Mouse (Mus musculus): ENCODE data around the gene Ptprm. TPM values are rescaled to one million over a fixed set of nuclear protein-coding genes. Genes with fewer than 3 reads are reported as not detected.

The Ptprm gene
- polyA plus RNA-seq, 1 experiment from 2014 or later = 17.6 TPM

- WGBS = 67% methylated on average over 5 of the region's 5 CpGs
- ATAC-seq (ENCODE audit: insufficient number of reproducible peaks, low FRiP score, low TSS enrichment, low read depth) = no peak
- H3K27me3 ChIP-seq = no peaks in the 10 kb centered on the region
Measured at GRCm38 (mm10) chr17:67063611-67064010, 290.6 kb downstream of the Ptprm start.

GRCm38 (mm10) chr17:67055681-67056080 lies 298.6 kb downstream of the Ptprm start:
- 90% methylated on average over 6 of the region's 6 CpGs for WGBS
- Histone ChIP-seq H3K9ac (no peak overlapping the region), H3K36me3 (no peaks in the 10 kb centered on the region), H3K27ac (replicated peaks) (no peak overlapping the region), H3K27me3 (no peaks in the 10 kb centered on the region), H3K4me1 (0 out of 2 replicates have a peak, but pooled peaks cover 3% of the 10 kb centered on the region), H3K9me3 (replicated peaks) (no peaks in the 10 kb centered on the region), H3K4me2 (replicated peaks) (no peak overlapping the region), H3K4me3 (replicated peaks) (no peak overlapping the region)
- no peak for ATAC-seq (ENCODE audit: insufficient number of reproducible peaks, low FRiP score, low TSS enrichment, low read depth)

More at GRCm38 (mm10) chr17:67063611-67064010, 290.6 kb downstream of the Ptprm start:
- H3K9ac ChIP-seq = no peak overlapping the region
- no peak overlapping the region for H3K27ac ChIP-seq (replicated peaks)
- no peak overlapping the region for H3K4me3 ChIP-seq (replicated peaks)
- no peaks in the 10 kb centered on the region for H3K9me3 ChIP-seq (replicated peaks)
- H3K4me2 ChIP-seq (replicated peaks) = no peak overlapping the region
- H3K36me3 ChIP-seq = no peaks in the 10 kb centered on the region
- H3K4me1 ChIP-seq = no peaks in the 10 kb centered on the region

- Histone ChIP-seq H3K27me3 (no peaks in the 10 kb centered on the region), H3K9me3 (replicated peaks) (no peaks in the 10 kb centered on the region), H3K4me2 (replicated peaks) (no peak overlapping the region), H3K9ac (no peak overlapping the region), H3K4me3 (replicated peaks) (no peak overlapping the region), H3K4me1 (0 out of 2 replicates have a peak, but pooled peaks cover 3% of the 10 kb centered on the region), H3K36me3 (no peaks in the 10 kb centered on the region), H3K27ac (replicated peaks) (no peak overlapping the region)
- no peak for ATAC-seq (ENCODE audit: insufficient number of reproducible peaks, low FRiP score, low TSS enrichment, low read depth)
- WGBS = 74% methylated on average over 10 of the region's 10 CpGs
Measured at GRCm38 (mm10) chr17:67054202-67054601, 300.1 kb downstream of the Ptprm start.

GRCm38 (mm10) chr17:67052624-67053314 lies 301.5 kb downstream of the Ptprm start:
- WGBS = 68% methylated on average over 11 of the region's 11 CpGs

GRCm38 (mm10) chr17:67047697-67048096 lies 306.6 kb downstream of the Ptprm start:
- ATAC-seq (ENCODE audit: insufficient number of reproducible peaks, low FRiP score, low TSS enrichment, low read depth) = no peak
- H3K27ac ChIP-seq (replicated peaks) = no peak overlapping the region

More at GRCm38 (mm10) chr17:67052624-67053314, 301.5 kb downstream of the Ptprm start:
- H3K36me3 ChIP-seq = no peaks in the 10 kb centered on the region
- H3K4me2 ChIP-seq (replicated peaks) = no peak overlapping the region
- ATAC-seq (ENCODE audit: insufficient number of reproducible peaks, low FRiP score, low TSS enrichment, low read depth) = no peak
- no peaks in the 10 kb centered on the region for H3K27me3 ChIP-seq
- H3K9ac ChIP-seq = no peak overlapping the region
- H3K27ac ChIP-seq (replicated peaks) = no peak overlapping the region
- H3K9me3 ChIP-seq (replicated peaks) = no peaks in the 10 kb centered on the region
- H3K4me3 ChIP-seq (replicated peaks) = no peak overlapping the region
- H3K4me1 ChIP-seq = 0 out of 2 replicates have a peak, but pooled peaks cover 3% of the 10 kb centered on the region

GRCm38 (mm10) chr17:67038558-67038957 lies 315.7 kb downstream of the Ptprm start:
- Histone ChIP-seq H3K4me3 (replicated peaks) (no peak overlapping the region), H3K9ac (no peak overlapping the region), H3K36me3 (no peaks in the 10 kb centered on the region; the same call in 1 of the 2 replicates), H3K4me2 (replicated peaks) (no peak overlapping the region), H3K27me3 (no peaks in the 10 kb centered on the region), H3K4me1 (no peaks in the 10 kb centered on the region), H3K27ac (replicated peaks) (no peak overlapping the region), H3K9me3 (replicated peaks) (no peaks in the 10 kb centered on the region)
- ATAC-seq (ENCODE audit: insufficient number of reproducible peaks, low FRiP score, low TSS enrichment, low read depth) = no peak
- 80% methylated on average over 6 of the region's 6 CpGs for WGBS

More at GRCm38 (mm10) chr17:67047697-67048096, 306.6 kb downstream of the Ptprm start:
- Histone ChIP-seq H3K27me3 (no peaks in the 10 kb centered on the region), H3K36me3 (no peaks in the 10 kb centered on the region), H3K4me1 (no peaks in the 10 kb centered on the region), H3K4me2 (replicated peaks) (no peak overlapping the region), H3K9ac (no peak overlapping the region), H3K9me3 (replicated peaks) (no peaks in the 10 kb centered on the region), H3K4me3 (replicated peaks) (no peak overlapping the region)
- 66% methylated on average over 4 of the region's 4 CpGs for WGBS

- 69% methylated on average over 3 of the region's 3 CpGs for WGBS
- H3K4me2 ChIP-seq (replicated peaks) = no peak overlapping the region
- H3K36me3 ChIP-seq = no peaks in the 10 kb centered on the region; the same call in 1 of the 2 replicates
- H3K9ac ChIP-seq = no peak overlapping the region
- ATAC-seq (ENCODE audit: insufficient number of reproducible peaks, low FRiP score, low TSS enrichment, low read depth) = no peak
- H3K27ac ChIP-seq (replicated peaks) = no peak overlapping the region
- no peak overlapping the region for H3K4me3 ChIP-seq (replicated peaks)
- H3K4me1 ChIP-seq = no peaks in the 10 kb centered on the region
- H3K9me3 ChIP-seq (replicated peaks) = no peaks in the 10 kb centered on the region
- no peaks in the 10 kb centered on the region for H3K27me3 ChIP-seq
Measured at GRCm38 (mm10) chr17:67033547-67033946, 320.7 kb downstream of the Ptprm start.

- WGBS = 80% methylated on average over 6 of the region's 6 CpGs
- H3K4me1 ChIP-seq = no peaks in the 10 kb centered on the region
- no peak for ATAC-seq (ENCODE audit: insufficient number of reproducible peaks, low FRiP score, low TSS enrichment, low read depth)
- H3K36me3 ChIP-seq = no peaks in the 10 kb centered on the region; the same call in 1 of the 2 replicates
- H3K27ac ChIP-seq (replicated peaks) = no peak overlapping the region
- no peak overlapping the region for H3K4me2 ChIP-seq (replicated peaks)
- H3K4me3 ChIP-seq (replicated peaks) = no peak overlapping the region
- H3K27me3 ChIP-seq = no peaks in the 10 kb centered on the region
- no peak overlapping the region for H3K9ac ChIP-seq
- H3K9me3 ChIP-seq (replicated peaks) = no peaks in the 10 kb centered on the region
Measured at GRCm38 (mm10) chr17:67032021-67032420, 322.2 kb downstream of the Ptprm start.

- WGBS = 62% methylated on average over 4 of the region's 4 CpGs
- H3K4me1 ChIP-seq = no peaks in the 10 kb centered on the region
- no peaks in the 10 kb centered on the region for H3K27me3 ChIP-seq
- H3K4me2 ChIP-seq (replicated peaks) = no peak overlapping the region
- no peaks in the 10 kb centered on the region for H3K9me3 ChIP-seq (replicated peaks)
- no peak for ATAC-seq (ENCODE audit: insufficient number of reproducible peaks, low FRiP score, low TSS enrichment, low read depth)
- no peaks in the 10 kb centered on the region for H3K36me3 ChIP-seq
- H3K27ac ChIP-seq (replicated peaks) = no peak overlapping the region
- no peak overlapping the region for H3K9ac ChIP-seq
- H3K4me3 ChIP-seq (replicated peaks) = no peak overlapping the region
Measured at GRCm38 (mm10) chr17:67031341-67031740, 322.9 kb downstream of the Ptprm start.

GRCm38 (mm10) chr17:67027274-67027673 lies 327.0 kb downstream of the Ptprm start:
- Histone ChIP-seq H3K9ac (no peak overlapping the region), H3K9me3 (replicated peaks) (no peaks in the 10 kb centered on the region), H3K4me1 (no peaks in the 10 kb centered on the region), H3K27me3 (no peaks in the 10 kb centered on the region), H3K4me2 (replicated peaks) (no peak overlapping the region), H3K27ac (replicated peaks) (no peak overlapping the region), H3K36me3 (no peaks in the 10 kb centered on the region), H3K4me3 (replicated peaks) (no peak overlapping the region)
- 87% methylated on average over 9 of the region's 9 CpGs for WGBS
- ATAC-seq (ENCODE audit: insufficient number of reproducible peaks, low FRiP score, low TSS enrichment, low read depth) = no peak

- Histone ChIP-seq H3K9ac (no peak overlapping the region), H3K4me3 (replicated peaks) (no peak overlapping the region), H3K36me3 (no peaks in the 10 kb centered on the region), H3K27ac (replicated peaks) (no peak overlapping the region), H3K4me1 (0 out of 2 replicates have a peak, but pooled peaks cover 2% of the 10 kb centered on the region), H3K27me3 (no peaks in the 10 kb centered on the region), H3K4me2 (replicated peaks) (no peak overlapping the region), H3K9me3 (replicated peaks) (no peaks in the 10 kb centered on the region)
- 50% methylated on average over 6 of the region's 6 CpGs for WGBS
- ATAC-seq (ENCODE audit: insufficient number of reproducible peaks, low FRiP score, low TSS enrichment, low read depth) = no peak
Measured at GRCm38 (mm10) chr17:67016501-67016900, 337.8 kb downstream of the Ptprm start.

- Histone ChIP-seq H3K27me3 (no peaks in the 10 kb centered on the region), H3K9me3 (replicated peaks) (no peaks in the 10 kb centered on the region), H3K4me2 (replicated peaks) (no peak overlapping the region), H3K4me1 (no peaks in the 10 kb centered on the region), H3K27ac (replicated peaks) (no peak overlapping the region), H3K9ac (no peak overlapping the region), H3K4me3 (replicated peaks) (no peak overlapping the region), H3K36me3 (no peaks in the 10 kb centered on the region)
- no peak for ATAC-seq (ENCODE audit: insufficient number of reproducible peaks, low FRiP score, low TSS enrichment, low read depth)
- 72% methylated on average over 6 of the region's 6 CpGs for WGBS
Measured at GRCm38 (mm10) chr17:67013217-67013616, 341.0 kb downstream of the Ptprm start.
